Mouse (Mus musculus) ES-E14 (cell line): ENCODE measurements around the gene Igflr1.

Experiments
- CHD2 ChIP-seq: IDR thresholded peaks from 2 replicates; pipeline ENCODE4 v1.6.1; 2014; ENCODE audit warnings: mild to moderate bottlenecking, low read depth, low read length, inconsistent platforms
- ZC3H11A ChIP-seq: IDR thresholded peaks from 2 replicates; pipeline ENCODE4 v1.6.1; 2012; ENCODE audit warnings: low read depth, mild to moderate bottlenecking, inconsistent platforms, low read length, borderline replicate concordance
- ZNF384 ChIP-seq: IDR thresholded peaks from 2 replicates; pipeline ENCODE4 v1.6.1; 2012; ENCODE audit warnings: low read depth, low read length, inconsistent platforms

GRCm38 (mm10) chr7:30553021-30553589 is 12.1 kb upstream of the Igflr1 start:
- TF ChIP-seq ZC3H11A (no peak), ZNF384 (no peak), CHD2 (no peak)
